Mouse (Mus musculus) ES-E14 (cell line): ENCODE results near the gene Kdr. TPM values are rescaled to one million over a fixed set of nuclear protein-coding genes. Genes with fewer than 3 reads are reported as not detected.

Experiments
- DNase-seq: peaks from one replicate; pipeline ENCODE4 v3.0.0-alpha.2; 2013; ENCODE audit warnings: low read depth, low spot score
- H3K27ac ChIP-seq: 2 replicates; pipeline ENCODE4 v1.5.1; 2012; ENCODE audit warnings: low read depth, mild to moderate bottlenecking, low read length, moderate library complexity, mixed read lengths; ENCODE audit not compliant: poor library complexity, insufficient read depth, severe bottlenecking
- H3K36me3 ChIP-seq: 2 replicates; pipeline ENCODE4 v1.6.1; 2012; ENCODE audit warnings: mild to moderate bottlenecking, low read length, moderate library complexity, mixed read lengths; ENCODE audit not compliant: control insufficient read depth, poor library complexity, insufficient read depth, severe bottlenecking
- H3K4me1 ChIP-seq, 2 experiments: fragments of 150-350 bp in 1 of 2; sonication (generic) in 1 of 2; 2 replicates each; pipeline ENCODE4 v1.6.1; 2012; ENCODE audit warnings: low read length in 2 of 2, mild to moderate bottlenecking in 1 of 2, mixed read lengths in 1 of 2; ENCODE audit not compliant: control insufficient read depth in 2 of 2, insufficient read depth in 2 of 2, poor library complexity in 1 of 2
- H3K4me3 ChIP-seq, 2 experiments: fragments of 150-350 bp in 1 of 2; sonication (generic) in 1 of 2; 2 replicates each; pipeline ENCODE4 v1.5.1; 2012; ENCODE audit warnings: low read length in 2 of 2, low read depth in 1 of 2, mild to moderate bottlenecking in 1 of 2, mixed read lengths in 1 of 2; ENCODE audit not compliant: insufficient read depth in 1 of 2, poor library complexity in 1 of 2, severe bottlenecking in 1 of 2
- H3K9ac ChIP-seq: 2 replicates; pipeline ENCODE4 v1.6.1; 2012; ENCODE audit warnings: low read depth, mild to moderate bottlenecking, low read length, mixed read lengths; ENCODE audit not compliant: poor library complexity, insufficient read depth, severe bottlenecking
- H3K9me3 ChIP-seq: fragments of 150-350 bp; sonication (generic); 2 replicates; pipeline ENCODE4 v1.6.1; 2012; ENCODE audit warnings: low read depth, mild to moderate bottlenecking, low read length; ENCODE audit not compliant: control insufficient read depth, insufficient read depth
- CHD2 ChIP-seq: IDR thresholded peaks from 2 replicates; pipeline ENCODE4 v1.6.1; 2014; ENCODE audit warnings: mild to moderate bottlenecking, low read depth, low read length, inconsistent platforms
- HCFC1 ChIP-seq: IDR thresholded peaks from 2 replicates; pipeline ENCODE4 v1.6.1; 2012; ENCODE audit warnings: low read length, inconsistent platforms, borderline replicate concordance; ENCODE audit not compliant: insufficient read depth
- MAFK ChIP-seq: IDR thresholded peaks from 2 replicates; pipeline ENCODE4 v1.6.1; 2014; ENCODE audit warnings: mild to moderate bottlenecking, low read depth, low read length, inconsistent platforms; ENCODE audit not compliant: insufficient read depth
- ZC3H11A ChIP-seq: IDR thresholded peaks from 2 replicates; pipeline ENCODE4 v1.6.1; 2012; ENCODE audit warnings: low read depth, mild to moderate bottlenecking, inconsistent platforms, low read length, borderline replicate concordance
- ZNF384 ChIP-seq: IDR thresholded peaks from 2 replicates; pipeline ENCODE4 v1.6.1; 2012; ENCODE audit warnings: low read depth, low read length, inconsistent platforms
- in situ Hi-C, 2 experiments: fragments of 600-800 bp; cut with MboI; formaldehyde crosslinking; loops; one replicate each; pipeline ENCODE4 v1.15.1; 2025; ENCODE audit warnings: low sequenced_read_pairs in 2 of 2, inconsistent platforms in 1 of 2; ENCODE audit not compliant: unreplicated experiment in 2 of 2
- total RNA-seq: library from RNA; depleted of rRNA; stranded (reverse); fragments of 300-350 nt; gene quantifications from 2 replicates; pipeline ENCODE4 v1.2.3, GENCODE M21; 2012

Gene Kdr
- total RNA-seq, 1 experiment, result 4.6 TPM

GRCm38 (mm10) chr5:75919601-75920000 lies 58.7 kb downstream of the Kdr start:
- DNase-seq, result no peak
- Histone ChIP-seq H3K9ac (no peak overlapping the region), H3K27ac (no peak overlapping the region), H3K36me3 (no peaks in the 10 kb centered on the region), H3K4me1 (no peaks in the 10 kb centered on the region), H3K9me3 (no peaks in the 10 kb centered on the region), H3K4me3 (no peak overlapping the region)
- in situ Hi-C loops, result no loop called here
- TF ChIP-seq ZNF384 (no peak), MAFK (no peak), HCFC1 (no peak), CHD2 (no peak), ZC3H11A (no peak)

GRCm38 (mm10) chr5:75918139-75918538 lies 60.1 kb downstream of the Kdr start:
- no peak for DNase-seq
- Histone ChIP-seq H3K4me1 (no peaks in the 10 kb centered on the region), H3K36me3 (no peaks in the 10 kb centered on the region), H3K27ac (no peak overlapping the region), H3K4me3 (no peak overlapping the region), H3K9me3 (no peaks in the 10 kb centered on the region), H3K9ac (no peak overlapping the region)
- TF ChIP-seq MAFK (no peak), HCFC1 (no peak), ZNF384 (no peak), ZC3H11A (no peak), CHD2 (no peak)
- in situ Hi-C loops, result no loop called here

- Histone ChIP-seq H3K36me3 (no peaks in the 10 kb centered on the region), H3K9ac (no peak overlapping the region), H3K9me3 (no peaks in the 10 kb centered on the region), H3K4me3 (no peak overlapping the region), H3K4me1 (no peaks in the 10 kb centered on the region), H3K27ac (no peak overlapping the region)
- in situ Hi-C loops, result no loop called here
- no peak for DNase-seq
- TF ChIP-seq ZNF384 (no peak), HCFC1 (no peak), ZC3H11A (no peak)
Measured at GRCm38 (mm10) chr5:75917231-75917630, 61.0 kb downstream of the Kdr start.

DNA sequence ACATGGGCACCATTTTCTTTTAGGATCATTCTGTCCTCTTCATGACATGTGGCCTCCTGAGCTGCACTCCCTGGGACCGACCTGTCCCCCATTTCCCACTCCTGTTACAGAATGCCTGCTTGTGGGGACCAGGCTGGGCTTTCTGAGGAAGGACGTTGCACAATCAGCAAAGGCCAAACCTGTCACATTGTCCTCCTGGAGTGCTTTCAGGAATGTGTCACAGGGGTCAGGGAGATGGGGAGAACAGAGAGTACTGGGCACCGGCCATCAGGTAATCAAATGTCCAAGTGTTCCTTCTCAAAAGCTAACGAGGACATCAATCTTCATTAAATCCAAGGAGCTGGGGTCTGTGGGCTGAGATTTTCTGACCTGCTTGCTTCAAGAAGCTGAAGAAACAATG lies 72.2 kb downstream of the Kdr start:
- no peaks in the 10 kb centered on the region for H3K9me3 ChIP-seq
- in situ Hi-C loops, result no loop called here
- H3K36me3 ChIP-seq, result no peaks in the 10 kb centered on the region
- no peak for DNase-seq
- H3K9ac ChIP-seq, result no peak overlapping the region
- no peaks in the 10 kb centered on the region for H3K4me1 ChIP-seq
- H3K4me3 ChIP-seq, result no peak overlapping the region
- TF ChIP-seq HCFC1, result no peak
- no peak for TF ChIP-seq ZC3H11A
- no peak overlapping the region for H3K27ac ChIP-seq

DNA sequence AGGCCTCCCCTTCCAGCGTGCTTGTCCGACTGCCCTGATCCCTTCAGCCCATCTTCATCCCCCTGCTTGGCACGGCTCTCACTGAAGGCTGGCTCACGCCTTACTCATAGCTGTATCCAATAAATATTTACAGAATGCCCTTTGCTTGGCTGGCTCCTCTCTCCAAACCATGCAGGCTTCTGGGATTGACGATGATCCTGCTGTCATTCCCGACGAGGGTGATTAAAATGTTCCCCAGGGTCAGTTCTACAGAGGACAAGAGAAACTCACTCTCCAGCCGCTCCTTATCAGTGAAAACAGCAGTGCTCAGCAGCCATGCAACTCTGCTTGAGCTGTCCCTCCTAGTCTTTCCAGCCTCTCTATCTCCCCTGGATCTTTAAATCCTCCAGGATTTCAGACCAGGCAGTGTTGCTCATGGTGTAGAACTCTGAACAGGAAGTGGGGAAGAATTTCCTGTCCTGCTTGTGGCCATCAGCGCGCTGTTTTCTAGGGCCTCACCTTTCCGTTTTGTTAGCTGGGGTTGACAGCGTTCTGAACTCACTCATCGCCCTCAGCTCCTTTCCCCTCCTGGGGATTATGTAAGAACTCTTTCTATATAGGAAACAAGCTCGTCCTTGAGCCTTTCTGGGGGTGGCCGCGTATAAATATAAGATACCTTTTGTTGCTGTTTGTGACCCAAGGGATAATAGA lies 77.9 kb downstream of the Kdr start:
- TF ChIP-seq ZC3H11A (no peak), MAFK (no peak), HCFC1 (no peak), ZNF384 (no peak), CHD2 (no peak)
- no peak overlapping the region for H3K4me3 ChIP-seq
- H3K4me1 ChIP-seq, result 0 out of 4 replicates have a peak, but pooled peaks cover 0 to 2% of the 10 kb centered on the region in 2 experiments
- no peak for DNase-seq
- no peaks in the 10 kb centered on the region for H3K36me3 ChIP-seq
- in situ Hi-C loops, result no loop called here
- H3K9me3 ChIP-seq, result no peaks in the 10 kb centered on the region
- H3K9ac ChIP-seq, result no peak overlapping the region
- H3K27ac ChIP-seq, result no peak overlapping the region
